ENCODE assay signal across 16 mouse cellular contexts in genomic region chr11:5390969-5391831, GRCm38 (mm10). TPM values are rescaled to one million over a fixed set of nuclear protein-coding genes. Genes with fewer than 3 reads are reported as not detected.
DNase-seq lines count a peak whose midpoint lies in the region; ATAC-seq and TF ChIP-seq lines count a peak whose summit lies in the region.
"Had no signal": no experiment of that assay in that cellular context is flagged by ENCODE, and none has a peak within 500 bp of the region (broad histone marks: within the 10 kb centered on the region; RNA-seq: fewer than 3 reads in every experiment).

No protein-coding gene starts in this region.

- H3K4me3 ChIP-seq in forebrain, embryonic 10.5 days = peak overlapping the region; percentile 8; the same call in 1 of the 2 replicates
- H3K4me3 ChIP-seq in forebrain, embryonic 16.5 days (replicated peaks; ENCODE audit: low read length) = no peak overlapping the region
- no peak overlapping the region for H3K4me3 ChIP-seq in hindbrain, embryonic 13.5 days
- no peak overlapping the region for H3K4me3 ChIP-seq in midbrain, postnatal 0 days (ENCODE audit: low read depth, low read length)
- H3K4me3 ChIP-seq in kidney, embryonic 14.5 days (ENCODE audit: low read length) = no peak overlapping the region
- H3K4me3 ChIP-seq: liver, embryonic 13.5 days; megakaryocyte, embryonic 14.5 days had no signal

- no peak for TF ChIP-seq CTCF in midbrain, postnatal 0 days (IDR thresholded peaks at IDR 0.05)

- H3K4me1 ChIP-seq in forebrain, embryonic 10.5 days = peaks cover 60% of the 10 kb centered on the region
- H3K4me1 ChIP-seq in forebrain, embryonic 16.5 days (replicated peaks; ENCODE audit: control insufficient read depth, insufficient read depth, low read length) = peaks cover 5% of the 10 kb centered on the region
- peaks cover 13% of the 10 kb centered on the region for H3K4me1 ChIP-seq in hindbrain, embryonic 13.5 days (replicated peaks)
- no peaks in the 10 kb centered on the region for H3K4me1 ChIP-seq in midbrain, postnatal 0 days (ENCODE audit: insufficient read depth, low read length)
- peaks cover 8% of the 10 kb centered on the region; the same call in 1 of the 2 replicates for H3K4me1 ChIP-seq in kidney, embryonic 14.5 days (ENCODE audit: control insufficient read depth, insufficient read depth, low read length)

- 20% methylated on average over 4 of the region's 4 CpGs for WGBS in forebrain, embryonic 10.5 days
- WGBS in forebrain, embryonic 16.5 days = 2% methylated on average over 4 of the region's 4 CpGs
- 3% methylated on average over 4 of the region's 4 CpGs for WGBS in hindbrain, embryonic 13.5 days
- WGBS in midbrain, postnatal 0 days = 5% methylated on average over 4 of the region's 4 CpGs
- WGBS in kidney, embryonic 14.5 days = 17% methylated on average over 4 of the region's 4 CpGs

- ATAC-seq in forebrain, embryonic 16.5 days = no peak
- ATAC-seq in hindbrain, embryonic 13.5 days (ENCODE audit: low FRiP score) = no peak
- no peak for ATAC-seq in midbrain, postnatal 0 days (ENCODE audit: low FRiP score)
- ATAC-seq in kidney, embryonic 14.5 days (ENCODE audit: low FRiP score, low TSS enrichment) = no peak

- H3K27ac ChIP-seq in forebrain, embryonic 10.5 days = peak overlapping the region; percentile 72
- no peak overlapping the region for H3K27ac ChIP-seq in forebrain, embryonic 16.5 days (ENCODE audit: low read length)
- peak overlapping the region; percentile 49; the same call in 1 of the 2 replicates for H3K27ac ChIP-seq in hindbrain, embryonic 13.5 days
- H3K27ac ChIP-seq in midbrain, postnatal 0 days (ENCODE audit: low read depth, low read length) = no peak overlapping the region
- H3K27ac ChIP-seq in kidney, embryonic 14.5 days (ENCODE audit: low read depth, low read length) = no peak overlapping the region
- H3K27ac ChIP-seq: kidney, postnatal 0 days had no signal

- H3K27me3 ChIP-seq in forebrain, embryonic 10.5 days (ENCODE audit: poor library complexity, severe bottlenecking) = no peaks in the 10 kb centered on the region
- H3K27me3 ChIP-seq in forebrain, embryonic 16.5 days (replicated peaks; ENCODE audit: control insufficient read depth, insufficient read depth, low read length) = no peaks in the 10 kb centered on the region
- no peaks in the 10 kb centered on the region for H3K27me3 ChIP-seq in hindbrain, embryonic 13.5 days
- no peaks in the 10 kb centered on the region for H3K27me3 ChIP-seq in midbrain, postnatal 0 days (ENCODE audit: insufficient read depth, low read length)
- no peaks in the 10 kb centered on the region for H3K27me3 ChIP-seq in kidney, embryonic 14.5 days (ENCODE audit: control insufficient read depth, insufficient read depth, low read length)
- H3K27me3 ChIP-seq: liver, embryonic 13.5 days; megakaryocyte, embryonic 14.5 days had no signal

- H3K36me3 ChIP-seq in forebrain, embryonic 10.5 days (replicated peaks) = no peaks in the 10 kb centered on the region
- no peaks in the 10 kb centered on the region for H3K36me3 ChIP-seq in forebrain, embryonic 16.5 days (ENCODE audit: control insufficient read depth, insufficient read depth)
- no peaks in the 10 kb centered on the region for H3K36me3 ChIP-seq in hindbrain, embryonic 13.5 days
- no peaks in the 10 kb centered on the region for H3K36me3 ChIP-seq in midbrain, postnatal 0 days (ENCODE audit: insufficient read depth, low read length)
- H3K36me3 ChIP-seq in kidney, embryonic 14.5 days (ENCODE audit: control insufficient read depth, insufficient read depth, low read length) = no peaks in the 10 kb centered on the region
- H3K36me3 ChIP-seq: liver, embryonic 13.5 days had no signal

- no peaks in the 10 kb centered on the region; the same call in 1 of the 2 replicates for H3K9me3 ChIP-seq in forebrain, embryonic 10.5 days
- no peaks in the 10 kb centered on the region for H3K9me3 ChIP-seq in forebrain, embryonic 16.5 days (ENCODE audit: control insufficient read depth, low read length)
- no peaks in the 10 kb centered on the region for H3K9me3 ChIP-seq in hindbrain, embryonic 13.5 days
- H3K9me3 ChIP-seq in midbrain, postnatal 0 days (ENCODE audit: low read length) = no peaks in the 10 kb centered on the region
- no peaks in the 10 kb centered on the region for H3K9me3 ChIP-seq in kidney, embryonic 14.5 days (ENCODE audit: control insufficient read depth, low read length)
- H3K9me3 ChIP-seq: liver, embryonic 13.5 days; megakaryocyte, embryonic 14.5 days had no signal

- no peak overlapping the region for H3K9ac ChIP-seq in forebrain, embryonic 16.5 days (replicated peaks; ENCODE audit: low read depth, low read length)
- H3K9ac ChIP-seq in hindbrain, embryonic 13.5 days = no peak overlapping the region
- H3K9ac ChIP-seq in midbrain, postnatal 0 days (replicated peaks; ENCODE audit: low read length, poor library complexity, severe bottlenecking) = no peak overlapping the region
- H3K9ac ChIP-seq in kidney, embryonic 14.5 days (ENCODE audit: low read depth, low read length) = no peak overlapping the region
- H3K9ac ChIP-seq: liver, embryonic 13.5 days had no signal

- DNase-seq in forebrain, embryonic 10.5 days (ENCODE audit: extremely low spot score, low spot score) = peak; percentile 62
- peak; percentile 61 for DNase-seq in embryo, embryonic 11 days
- peak; percentile 44 for DNase-seq in midbrain, postnatal 0 days (ENCODE audit: low spot score)
- no peak for DNase-seq in frontal cortex, postnatal 36 days (ENCODE audit: low spot score in 2 of 2)
- DNase-seq in kidney, adult 11 months = no peak
- DNase-seq: adrenal gland, postnatal 25 days; cerebellum, adult 11 months; gastrocnemius, postnatal 25 days; layer of hippocampus, postnatal 36 days; liver, embryonic 13.5 days; thymus, adult 18-20 months had no signal

- no peak overlapping the region for H3K4me2 ChIP-seq in forebrain, embryonic 16.5 days (ENCODE audit: low read length)
- H3K4me2 ChIP-seq in hindbrain, embryonic 13.5 days = peak overlapping the region; percentile 7
- no peak overlapping the region for H3K4me2 ChIP-seq in midbrain, postnatal 0 days (ENCODE audit: low read depth, low read length, poor library complexity, severe bottlenecking)
- no peak overlapping the region for H3K4me2 ChIP-seq in kidney, embryonic 14.5 days (replicated peaks; ENCODE audit: low read depth, low read length)
- H3K4me2 ChIP-seq: liver, embryonic 13.5 days had no signal

RNA-seq across cellular contexts. Expression of gene Znrf3, which starts 53.4 kb away (rescaled TPM):
- polyA plus RNA-seq in forebrain, embryonic 10.5 days (2016; fragmentation: Nextera tagmentation; extraction: Ambion mirVana) = 11.1 and 11.9 TPM in 2 replicates
- 6.9 and 7.2 TPM in 2 replicates for polyA plus RNA-seq in forebrain, embryonic 16.5 days (2015; fragmentation: Nextera tagmentation; extraction: Ambion mirVana)
- 6.7 and 7.1 TPM in 2 replicates for polyA plus RNA-seq in hindbrain, embryonic 13.5 days (2015; fragmentation: Nextera tagmentation; extraction: Ambion mirVana)
- 11.0 and 12.5 TPM in 2 replicates for total RNA-seq in midbrain, postnatal 0 days (2014; rRNA removed)
- polyA plus RNA-seq in midbrain, postnatal 0 days (2015; fragmentation: Nextera tagmentation; extraction: Ambion mirVana) = 6.9 and 7.8 TPM in 2 replicates
- polyA plus RNA-seq in kidney, embryonic 14.5 days (2014; fragmentation: Nextera tagmentation; extraction: Ambion mirVana) = 20.6 and 21.1 TPM in 2 replicates

Comparison
In these comparisons a context has a peak if more than half of its experiments do, and no peak if none do; other contexts are left out.
1. H3K27ac ChIP-seq: peak in forebrain, embryonic 10.5 days (single experiment) and hindbrain, embryonic 13.5 days (single experiment); none in forebrain, embryonic 16.5 days (single experiment), midbrain, postnatal 0 days (single experiment) and kidney, embryonic 14.5 days (single experiment).
2. DNase-seq: peak in forebrain, embryonic 10.5 days (single experiment), embryo, embryonic 11 days (single experiment) and midbrain, postnatal 0 days (single experiment); none in frontal cortex, postnatal 36 days (0 of 2) and kidney, adult 11 months (single experiment).